Mouse (Mus musculus) myocyte (in vitro differentiated cells): ENCODE results near the gene Myo1e. TPM values are rescaled to one million over a fixed set of nuclear protein-coding genes. Genes with fewer than 3 reads are reported as not detected.

ENCODE experiments used
- H3K27me3 ChIP-seq: one replicate; pipeline ENCODE4 v1.6.1; 2011; ENCODE audit not compliant: control insufficient read depth, insufficient read depth, insufficient read length
- H3K36me3 ChIP-seq: one replicate; pipeline ENCODE4 v1.6.1; 2011; ENCODE audit not compliant: control insufficient read depth, insufficient read depth
- H3K4me2 ChIP-seq: one replicate; pipeline ENCODE4 v1.6.1; 2011; ENCODE audit warnings: low read depth, control low read depth
- H3K4me3 ChIP-seq: one replicate; pipeline ENCODE4 v1.5.1; 2011; ENCODE audit warnings: mild to moderate bottlenecking, control low read depth, moderate library complexity
- H3K79me2 ChIP-seq: one replicate; pipeline ENCODE4 v1.6.1; 2011; ENCODE audit not compliant: control insufficient read depth, insufficient read depth
- H3ac ChIP-seq: one replicate; pipeline ENCODE4 v1.6.1; 2011; ENCODE audit not compliant: control insufficient read depth, insufficient read length
- CEBPB ChIP-seq: IDR thresholded peaks from 2 replicates; pipeline ENCODE4 v1.6.1; 2011; ENCODE audit warnings: mild to moderate bottlenecking, moderate library complexity; ENCODE audit not compliant: poor library complexity, insufficient read depth, severe bottlenecking
- E2F4 ChIP-seq: IDR thresholded peaks from one replicate; pipeline ENCODE4 v1.6.1; 2011; ENCODE audit warnings: mild to moderate bottlenecking, control low read depth, moderate library complexity; ENCODE audit not compliant: insufficient read depth
- MAX ChIP-seq: IDR thresholded peaks from one replicate; pipeline ENCODE4 v1.6.1; 2011; ENCODE audit warnings: low read depth, mild to moderate bottlenecking, control low read depth
- MYOD1 ChIP-seq, 3 experiments: IDR thresholded peaks; one replicate each; pipeline ENCODE4 v1.6.1; 2011; ENCODE audit warnings: control low read depth in 2 of 3, low read depth in 2 of 3, mild to moderate bottlenecking in 2 of 3, moderate library complexity in 1 of 3; ENCODE audit not compliant: insufficient read length in 2 of 3, control insufficient read depth in 1 of 3
- MYOG ChIP-seq, 3 experiments: IDR thresholded peaks; one replicate each; pipeline ENCODE4 v1.6.1; 2011; ENCODE audit warnings: control low read depth in 2 of 3, low read depth in 2 of 3, mild to moderate bottlenecking in 2 of 3; ENCODE audit not compliant: insufficient read length in 2 of 3, control insufficient read depth in 1 of 3, insufficient read depth in 1 of 3
- POLR2A ChIP-seq: IDR thresholded peaks from one replicate; pipeline ENCODE4 v1.6.1; 2011; ENCODE audit warnings: low read depth, mild to moderate bottlenecking, control low read depth, moderate library complexity; ENCODE audit not compliant: insufficient read length
- POLR2AphosphoS2 ChIP-seq: IDR thresholded peaks from one replicate; pipeline ENCODE4 v1.6.1; 2011; ENCODE audit warnings: low read depth, control low read depth; ENCODE audit not compliant: insufficient read length
- REST ChIP-seq: IDR thresholded peaks from one replicate; pipeline ENCODE4 v1.6.1; 2011; ENCODE audit warnings: mild to moderate bottlenecking, control low read depth, moderate library complexity; ENCODE audit not compliant: insufficient read depth, insufficient read length
- SRF ChIP-seq: IDR thresholded peaks from one replicate; pipeline ENCODE4 v1.6.1; 2011; ENCODE audit warnings: low read depth; ENCODE audit not compliant: control insufficient read depth, insufficient read length
- TCF12 ChIP-seq: IDR thresholded peaks from one replicate; pipeline ENCODE4 v1.6.1; 2011; ENCODE audit warnings: mild to moderate bottlenecking, control low read depth; ENCODE audit not compliant: poor library complexity, insufficient read depth, severe bottlenecking
- TCF3 ChIP-seq: IDR thresholded peaks from one replicate; pipeline ENCODE4 v1.6.1; 2011; ENCODE audit warnings: low read depth, control low read depth; ENCODE audit not compliant: insufficient read length
- USF1 ChIP-seq: IDR thresholded peaks from one replicate; pipeline ENCODE4 v1.6.1; 2011; ENCODE audit warnings: low read depth, mild to moderate bottlenecking, control low read depth, moderate library complexity
- polyA plus RNA-seq: library from polyadenylated mRNA; unstranded; fragments of >200 nt; fragmentation: generic; extraction: Trizol; gene quantifications from one replicate; pipeline ENCODE4 v1.2.1, GENCODE M21; 2012; ENCODE audit warnings: missing spikeins

The Myo1e gene
- polyA plus RNA-seq, 1 experiment = 26.5 TPM

- TF ChIP-seq REST (no peak), TCF12 (no peak), MYOD1 (IDR thresholded peaks at IDR 0.05; ENCODE audit: control insufficient read depth in 1 of 3, insufficient read length in 2 of 3, low read depth in 2 of 3) (no peak), E2F4 (no peak), SRF (no peak), CEBPB (no peak), POLR2AphosphoS2 (no peak), POLR2A (no peak), TCF3 (no peak)
- H3K79me2 ChIP-seq = peaks cover 38% of the 10 kb centered on the region
- H3ac ChIP-seq = no peak overlapping the region
- no peak overlapping the region for H3K4me2 ChIP-seq
- H3K4me3 ChIP-seq = no peak overlapping the region
- H3K27me3 ChIP-seq = no peaks in the 10 kb centered on the region
- no peaks in the 10 kb centered on the region for H3K36me3 ChIP-seq
These were observed 70.4 kb downstream of the Myo1e start for GRCm38 (mm10) chr9:70277529-70277982.

- TF ChIP-seq MYOD1 (IDR thresholded peaks at IDR 0.05; ENCODE audit: control insufficient read depth in 1 of 3, insufficient read length in 2 of 3, low read depth in 2 of 3) (no peak), POLR2A (no peak), SRF (no peak), CEBPB (no peak), TCF3 (no peak), TCF12 (no peak), MYOG (IDR thresholded peaks at IDR 0.05; ENCODE audit: control insufficient read depth in 1 of 3, insufficient read depth in 1 of 3, insufficient read length in 2 of 3, low read depth in 2 of 3) (no peak), MAX (no peak), USF1 (no peak), POLR2AphosphoS2 (no peak), E2F4 (no peak), REST (no peak)
- H3K36me3 ChIP-seq = peaks cover 4% of the 10 kb centered on the region
- H3K27me3 ChIP-seq = no peaks in the 10 kb centered on the region
- no peak overlapping the region for H3ac ChIP-seq
- H3K79me2 ChIP-seq = peaks cover 55% of the 10 kb centered on the region
- no peak overlapping the region for H3K4me2 ChIP-seq
- no peak overlapping the region for H3K4me3 ChIP-seq
These were observed 74.3 kb downstream of the Myo1e start for GRCm38 (mm10) chr9:70281407-70281806.

- Histone ChIP-seq H3K27me3 (no peaks in the 10 kb centered on the region), H3K36me3 (peaks cover 8% of the 10 kb centered on the region), H3K79me2 (peaks cover 55% of the 10 kb centered on the region), H3ac (no peak overlapping the region), H3K4me3 (no peak overlapping the region), H3K4me2 (no peak overlapping the region)
- TF ChIP-seq REST = no peak
- no peak for TF ChIP-seq POLR2A
- TF ChIP-seq CEBPB = no peak
- TF ChIP-seq TCF12 = no peak
- no peak for TF ChIP-seq SRF
- TF ChIP-seq MYOG (IDR thresholded peaks at IDR 0.05; ENCODE audit: control insufficient read depth in 1 of 3, insufficient read depth in 1 of 3, insufficient read length in 2 of 3, low read depth in 2 of 3) = no peak
- TF ChIP-seq USF1 = no peak
- TF ChIP-seq POLR2AphosphoS2 = no peak
- TF ChIP-seq TCF3 = no peak
- no peak for TF ChIP-seq E2F4
- TF ChIP-seq MAX = no peak
- TF ChIP-seq MYOD1 (IDR thresholded peaks at IDR 0.05; ENCODE audit: control insufficient read depth in 1 of 3, insufficient read length in 2 of 3, low read depth in 2 of 3) = no peak
These were observed 75.0 kb downstream of the Myo1e start for GRCm38 (mm10) chr9:70282107-70282506.

GRCm38 (mm10) chr9:70283151-70283550, 76.0 kb downstream of the Myo1e start:
- no peak for TF ChIP-seq POLR2AphosphoS2
- no peak for TF ChIP-seq E2F4
- no peak for TF ChIP-seq SRF
- no peak for TF ChIP-seq MYOD1 (IDR thresholded peaks at IDR 0.05; ENCODE audit: control insufficient read depth in 1 of 3, insufficient read length in 2 of 3, low read depth in 2 of 3)
- no peak for TF ChIP-seq CEBPB
- no peak for TF ChIP-seq USF1
- TF ChIP-seq POLR2A = no peak
- TF ChIP-seq REST = no peak
- no peak for TF ChIP-seq MAX
- TF ChIP-seq TCF3 = no peak
- no peak for TF ChIP-seq TCF12
- no peak for TF ChIP-seq MYOG (IDR thresholded peaks at IDR 0.05; ENCODE audit: control insufficient read depth in 1 of 3, insufficient read depth in 1 of 3, insufficient read length in 2 of 3, low read depth in 2 of 3)

More at GRCm38 (mm10) chr9:70283151-70283550, 76.0 kb downstream of the Myo1e start:
- no peaks in the 10 kb centered on the region for H3K27me3 ChIP-seq
- H3K4me2 ChIP-seq = no peak overlapping the region
- peaks cover 47% of the 10 kb centered on the region for H3K79me2 ChIP-seq
- no peak overlapping the region for H3K4me3 ChIP-seq
- peaks cover 18% of the 10 kb centered on the region for H3K36me3 ChIP-seq
- H3ac ChIP-seq = no peak overlapping the region
